In the genomic region with DNA sequence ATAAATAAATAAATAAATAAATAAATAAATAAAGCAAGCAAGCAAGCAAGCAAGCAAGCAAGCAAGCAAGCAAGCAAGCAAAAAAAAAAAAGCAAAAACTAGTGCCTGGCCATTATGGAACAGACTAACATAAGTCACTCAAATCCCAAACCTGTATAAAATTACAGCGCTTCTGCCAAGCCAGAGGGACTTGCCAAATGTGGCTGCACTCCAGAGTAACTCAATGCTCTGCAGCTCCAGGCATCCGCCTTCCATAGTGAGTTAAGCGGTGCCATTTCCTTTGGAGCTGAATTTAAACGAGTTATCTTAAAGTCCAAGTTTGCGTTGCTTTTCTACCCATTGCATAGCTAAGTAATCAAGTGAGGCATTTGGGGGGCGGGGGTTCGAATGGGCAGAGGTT, we compare ENCODE assay signal across 10 mouse cellular contexts.
DNase-seq lines count a peak whose midpoint lies in the region; ATAC-seq and TF ChIP-seq lines count a peak whose summit lies in the region.
"Had no signal": no experiment of that assay in that cellular context is flagged by ENCODE, and none has a peak within 500 bp of the region (broad histone marks: within the 10 kb centered on the region; RNA-seq: fewer than 3 reads in every experiment).

No protein-coding gene starts in this region.

- TF ChIP-seq CTCF in hindbrain, postnatal 0 days (IDR thresholded peaks at IDR 0.05; ENCODE audit: low read depth), result no peak

- no peaks in the 10 kb centered on the region for H3K36me3 ChIP-seq in hindbrain, postnatal 0 days (ENCODE audit: insufficient read depth, low read length)
- no peaks in the 10 kb centered on the region for H3K36me3 ChIP-seq in hindbrain, embryonic 12.5 days
- no peaks in the 10 kb centered on the region for H3K36me3 ChIP-seq in embryonic facial prominence, embryonic 10.5 days (replicated peaks)
- no peaks in the 10 kb centered on the region for H3K36me3 ChIP-seq in limb, embryonic 11.5 days (ENCODE audit: control insufficient read depth, insufficient read depth, low read length)
- H3K36me3 ChIP-seq: liver, embryonic 13.5 days had no signal

- ATAC-seq in hindbrain, postnatal 0 days, result no peak
- no peak for ATAC-seq in hindbrain, embryonic 12.5 days (ENCODE audit: low FRiP score)
- ATAC-seq in limb, embryonic 11.5 days (ENCODE audit: insufficient number of reproducible peaks, low FRiP score, low TSS enrichment, low read depth), result no peak

- H3K4me2 ChIP-seq in hindbrain, postnatal 0 days (ENCODE audit: low read depth, low read length), result no peak overlapping the region
- no peak overlapping the region for H3K4me2 ChIP-seq in hindbrain, embryonic 12.5 days (replicated peaks)
- 0 out of 2 replicates have a peak overlapping the region, but pooled peaks have one; percentile 4 for H3K4me2 ChIP-seq in limb, embryonic 11.5 days (ENCODE audit: low read depth, severe bottlenecking)
- H3K4me2 ChIP-seq: liver, embryonic 13.5 days had no signal

- no peaks in the 10 kb centered on the region for H3K9me3 ChIP-seq in hindbrain, postnatal 0 days (ENCODE audit: low read length)
- H3K9me3 ChIP-seq in hindbrain, embryonic 12.5 days (replicated peaks), result no peaks in the 10 kb centered on the region
- H3K9me3 ChIP-seq in embryonic facial prominence, embryonic 10.5 days, result no peaks in the 10 kb centered on the region
- no peaks in the 10 kb centered on the region for H3K9me3 ChIP-seq in limb, embryonic 11.5 days (ENCODE audit: control insufficient read depth, low read length)
- H3K9me3 ChIP-seq: liver, embryonic 13.5 days had no signal

- WGBS in hindbrain, postnatal 0 days, result 45% methylated on average over 7 of the region's 7 CpGs
- WGBS in hindbrain, embryonic 12.5 days, result 56% methylated on average over 7 of the region's 7 CpGs
- 60% methylated on average over 7 of the region's 7 CpGs for WGBS in embryonic facial prominence, embryonic 10.5 days
- 44% methylated on average over 7 of the region's 7 CpGs for whole genome bisulfite sequencing in limb, embryonic 11.5 days

- no peaks in the 10 kb centered on the region for H3K4me1 ChIP-seq in hindbrain, postnatal 0 days (ENCODE audit: insufficient read depth, low read length)
- peaks cover 27% of the 10 kb centered on the region for H3K4me1 ChIP-seq in hindbrain, embryonic 12.5 days
- H3K4me1 ChIP-seq in embryonic facial prominence, embryonic 10.5 days, result peaks cover 40% of the 10 kb centered on the region
- peaks cover 19% of the 10 kb centered on the region for H3K4me1 ChIP-seq in limb, embryonic 11.5 days (ENCODE audit: control insufficient read depth, insufficient read depth, low read length)

- no peak overlapping the region for H3K9ac ChIP-seq in hindbrain, postnatal 0 days (replicated peaks; ENCODE audit: low read length)
- H3K9ac ChIP-seq in hindbrain, embryonic 12.5 days, result no peak overlapping the region
- no peak overlapping the region for H3K9ac ChIP-seq in limb, embryonic 11.5 days (ENCODE audit: low read length)
- H3K9ac ChIP-seq: liver, embryonic 13.5 days had no signal

- H3K27ac ChIP-seq in hindbrain, postnatal 0 days, result no peak overlapping the region
- H3K27ac ChIP-seq in hindbrain, embryonic 12.5 days, result no peak overlapping the region
- peak overlapping the region; percentile 69 for H3K27ac ChIP-seq in embryonic facial prominence, embryonic 10.5 days (replicated peaks)
- H3K27ac ChIP-seq in limb, embryonic 11.5 days (replicated peaks; ENCODE audit: low read depth, low read length), result 0 out of 2 replicates have a peak overlapping the region, but pooled peaks have one; percentile 36
- H3K27ac ChIP-seq: liver, embryonic 13.5 days had no signal

- H3K27me3 ChIP-seq in hindbrain, postnatal 0 days (ENCODE audit: insufficient read depth, low read length), result no peaks in the 10 kb centered on the region
- peaks cover 14% of the 10 kb centered on the region; the same call in 1 of the 2 replicates for H3K27me3 ChIP-seq in hindbrain, embryonic 12.5 days
- H3K27me3 ChIP-seq in embryonic facial prominence, embryonic 10.5 days (replicated peaks; ENCODE audit: low read depth, poor library complexity, severe bottlenecking), result peaks cover 19% of the 10 kb centered on the region; the same call in 1 of the 2 replicates
- no peaks in the 10 kb centered on the region for H3K27me3 ChIP-seq in limb, embryonic 11.5 days (ENCODE audit: control insufficient read depth, insufficient read depth, low read length)
- H3K27me3 ChIP-seq: liver, embryonic 13.5 days had no signal

- peak; percentile 48 for DNase-seq in adrenal gland, postnatal 10 days
- DNase-seq in adrenal gland, postnatal 4 days (ENCODE audit: low spot score in 2 of 2), result no peak
- peak; percentile 53 for DNase-seq in hindbrain, postnatal 0 days (ENCODE audit: low spot score)
- no peak for DNase-seq in embryonic facial prominence, embryonic 10.5 days (ENCODE audit: low spot score)
- peak; percentile 38 for DNase-seq in limb, embryonic 11.5 days (ENCODE audit: low spot score)
- DNase-seq in natural killer cell, adult 2 months (ENCODE audit: low spot score in 2 of 2), result no peak
- DNase-seq in kidney, adult 9 months, result no peak
- DNase-seq: kidney, postnatal 14 days; liver, embryonic 13.5 days had no signal

- no peak overlapping the region for H3K4me3 ChIP-seq in hindbrain, postnatal 0 days (ENCODE audit: low read length)
- H3K4me3 ChIP-seq in hindbrain, embryonic 12.5 days, result no peak overlapping the region
- no peak overlapping the region for H3K4me3 ChIP-seq in embryonic facial prominence, embryonic 10.5 days
- no peak overlapping the region for H3K4me3 ChIP-seq in limb, embryonic 11.5 days (ENCODE audit: low read depth, low read length)
- H3K4me3 ChIP-seq: liver, embryonic 13.5 days had no signal

Comparison
In these comparisons a context has a peak if more than half of its experiments do, and no peak if none do; other contexts are left out.
1. DNase-seq: peak in adrenal gland, postnatal 10 days (single experiment), hindbrain, postnatal 0 days (single experiment) and limb, embryonic 11.5 days (single experiment); none in adrenal gland, postnatal 4 days (0 of 2), embryonic facial prominence, embryonic 10.5 days (single experiment), natural killer cell, adult 2 months (0 of 2) and kidney, adult 9 months (single experiment).
2. H3K27ac ChIP-seq: peak in embryonic facial prominence, embryonic 10.5 days (single experiment) and limb, embryonic 11.5 days (single experiment); none in hindbrain, postnatal 0 days (single experiment) and hindbrain, embryonic 12.5 days (single experiment).